Mouse (Mus musculus): ENCODE measurements at regions not wholly inside any gene's neighbourhood (a gene's known extent, or its start where the extent isn't known, plus 50 kb on each side); places are given as distances from the start of the nearest gene placed in this dataset.

- Histone ChIP-seq H3K4me1 (ENCODE audit: control insufficient read depth in 1 of 2, insufficient read depth in 2 of 2, low read length in 2 of 2) (no peaks in the 10 kb centered on the region), H3K4me3 (ENCODE audit: control insufficient read depth in 1 of 2, insufficient read depth in 1 of 2, low read depth in 2 of 2, low read length in 2 of 2) (no peak overlapping the region), H3K9ac (ENCODE audit: control insufficient read depth, low read depth, low read length, poor library complexity, severe bottlenecking) (no peak overlapping the region), H3K79me2 (ENCODE audit: control insufficient read depth, insufficient read depth, low read length, poor library complexity) (no peaks in the 10 kb centered on the region), H3K27me3 (ENCODE audit: control insufficient read depth in 1 of 2, insufficient read depth in 2 of 2, low read length in 2 of 2) (no peaks in the 10 kb centered on the region), H3K9me3 (replicated peaks; ENCODE audit: insufficient read depth, low read length) (no peaks in the 10 kb centered on the region), H3K27ac (ENCODE audit: control insufficient read depth, low read depth, low read length) (no peak overlapping the region), H3K36me3 (ENCODE audit: control insufficient read depth in 1 of 2, insufficient read depth in 2 of 2, low read length in 2 of 2) (no peaks in the 10 kb centered on the region)
- no peak for TF ChIP-seq JUND (IDR thresholded peaks at IDR 0.05; ENCODE audit: low read depth, low read length)
- TF ChIP-seq NRF1 (IDR thresholded peaks at IDR 0.05; ENCODE audit: insufficient read depth, low read depth, low read length, poor library complexity, severe bottlenecking), result no peak
- no peak for TF ChIP-seq SMC3 (IDR thresholded peaks at IDR 0.05; ENCODE audit: low read depth, low read length)
- TF ChIP-seq MAFK (IDR thresholded peaks at IDR 0.05; ENCODE audit: borderline replicate concordance, low read depth, low read length), result no peak
- no peak for TF ChIP-seq ETS1 (IDR thresholded peaks at IDR 0.05; ENCODE audit: low read depth, low read length)
- TF ChIP-seq POLR2AphosphoS2 (IDR thresholded peaks at IDR 0.05; ENCODE audit: low read length), result no peak
- TF ChIP-seq NELFE (IDR thresholded peaks at IDR 0.05; ENCODE audit: low read depth, low read length), result no peak
- no peak for TF ChIP-seq USF2 (IDR thresholded peaks at IDR 0.05; ENCODE audit: borderline replicate concordance in 1 of 2, insufficient read depth in 1 of 2, low read depth in 1 of 2, low read length in 2 of 2)
- TF ChIP-seq MYC (IDR thresholded peaks at IDR 0.05; ENCODE audit: low read depth, low read length), result no peak
- TF ChIP-seq TAL1 (IDR thresholded peaks at IDR 0.05; ENCODE audit: low read length), result no peak
- TF ChIP-seq TCF12 (IDR thresholded peaks at IDR 0.05; ENCODE audit: low read depth, low read length), result no peak
- no peak for TF ChIP-seq CTCF (IDR thresholded peaks at IDR 0.05 in 2 of 3, conservative IDR thresholded peaks at IDR 0.05 in 1 of 3; ENCODE audit: control insufficient read depth in 1 of 3, insufficient read depth in 1 of 3, low read depth in 2 of 3, low read length in 3 of 3, poor library complexity in 1 of 3, severe bottlenecking in 1 of 3)
- TF ChIP-seq SIN3A (IDR thresholded peaks at IDR 0.05; ENCODE audit: low read length), result no peak
- no peak for TF ChIP-seq E2F4 (IDR thresholded peaks at IDR 0.05; ENCODE audit: borderline replicate concordance, low read depth, low read length)
- DNase-seq (ENCODE audit: low read depth, low spot score), result no peak
Observed at GRCm38 (mm10) chr12:107021806-107022205, 466.6 kb upstream of the 3110018I06Rik start.

GRCm38 (mm10) chr12:107026821-107027220 is 461.6 kb upstream of the 3110018I06Rik start:
- H3K27ac ChIP-seq (ENCODE audit: control insufficient read depth, low read depth, low read length), result no peak overlapping the region
- no peaks in the 10 kb centered on the region for H3K4me1 ChIP-seq (ENCODE audit: control insufficient read depth in 1 of 2, insufficient read depth in 2 of 2, low read length in 2 of 2)
- no peak overlapping the region for H3K4me3 ChIP-seq (ENCODE audit: control insufficient read depth in 1 of 2, insufficient read depth in 1 of 2, low read depth in 2 of 2, low read length in 2 of 2)
- DNase-seq (ENCODE audit: low read depth, low spot score), result no peak
- no peaks in the 10 kb centered on the region for H3K9me3 ChIP-seq (replicated peaks; ENCODE audit: insufficient read depth, low read length)
- H3K79me2 ChIP-seq (ENCODE audit: control insufficient read depth, insufficient read depth, low read length, poor library complexity), result no peaks in the 10 kb centered on the region
- H3K9ac ChIP-seq (ENCODE audit: control insufficient read depth, low read depth, low read length, poor library complexity, severe bottlenecking), result no peak overlapping the region
- H3K27me3 ChIP-seq (ENCODE audit: control insufficient read depth in 1 of 2, insufficient read depth in 2 of 2, low read length in 2 of 2), result no peaks in the 10 kb centered on the region
- no peaks in the 10 kb centered on the region for H3K36me3 ChIP-seq (ENCODE audit: control insufficient read depth in 1 of 2, insufficient read depth in 2 of 2, low read length in 2 of 2)
- TF ChIP-seq RCOR1 (IDR thresholded peaks at IDR 0.05; ENCODE audit: low read depth, low read length) (no peak), MEF2A (IDR thresholded peaks at IDR 0.05; ENCODE audit: extremely low read depth, insufficient replicate concordance, low read depth, low read length, poor library complexity, severe bottlenecking) (no peak), ZNF384 (IDR thresholded peaks at IDR 0.05; ENCODE audit: low read depth, low read length) (no peak), USF2 (IDR thresholded peaks at IDR 0.05; ENCODE audit: borderline replicate concordance in 1 of 2, insufficient read depth in 1 of 2, low read depth in 1 of 2, low read length in 2 of 2) (no peak), ELF1 (IDR thresholded peaks at IDR 0.05; ENCODE audit: low read depth, low read length) (no peak), TBP (IDR thresholded peaks at IDR 0.05; ENCODE audit: low read depth, low read length) (no peak), CHD2 (IDR thresholded peaks at IDR 0.05; ENCODE audit: low read length) (no peak), HCFC1 (IDR thresholded peaks at IDR 0.05; ENCODE audit: low read depth, low read length) (no peak), MAFK (IDR thresholded peaks at IDR 0.05; ENCODE audit: borderline replicate concordance, low read depth, low read length) (no peak), POLR2AphosphoS2 (IDR thresholded peaks at IDR 0.05; ENCODE audit: low read length) (no peak), NELFE (IDR thresholded peaks at IDR 0.05; ENCODE audit: low read depth, low read length) (no peak), KAT2A (conservative IDR thresholded peaks at IDR 0.05; ENCODE audit: low read depth, low read length) (no peak), EP300 (IDR thresholded peaks at IDR 0.05; ENCODE audit: low read depth in 1 of 2, low read length in 2 of 2) (no peak), ZMIZ1 (IDR thresholded peaks at IDR 0.05; ENCODE audit: low read depth, low read length) (no peak), MYC (IDR thresholded peaks at IDR 0.05; ENCODE audit: low read depth, low read length) (no peak), BHLHE40 (IDR thresholded peaks at IDR 0.05; ENCODE audit: borderline replicate concordance, low read depth, low read length) (no peak), UBTF (IDR thresholded peaks at IDR 0.05; ENCODE audit: borderline replicate concordance, insufficient read depth, low read depth, low read length) (no peak), ZC3H11A (IDR thresholded peaks at IDR 0.05; ENCODE audit: low read depth, low read length) (no peak), USF1 (IDR thresholded peaks at IDR 0.05; ENCODE audit: low read depth, low read length) (no peak)
